Mouse (Mus musculus) MEL (cell line): Measurements from ENCODE around the gene Mettl1.

Source experiments
- EP300 ChIP-seq, 2 experiments: IDR thresholded peaks; 2 replicates each; pipeline ENCODE4 v1.6.1; 2011; ENCODE audit warnings: improper control_type of control experiment in 2 of 2, low read length in 2 of 2, low read depth in 1 of 2, mild to moderate bottlenecking in 1 of 2
- POLR2A ChIP-seq, 2 experiments: IDR thresholded peaks; 2 replicates each; pipeline ENCODE4 v1.6.1; 2011 to 2012; ENCODE audit warnings: low read length in 2 of 2, mild to moderate bottlenecking in 2 of 2, control low read depth in 1 of 2, improper control_type of control experiment in 1 of 2, low read depth in 1 of 2, moderate library complexity in 1 of 2; ENCODE audit not compliant: control insufficient read depth in 1 of 2, insufficient read depth in 1 of 2, poor library complexity in 1 of 2

DNA sequence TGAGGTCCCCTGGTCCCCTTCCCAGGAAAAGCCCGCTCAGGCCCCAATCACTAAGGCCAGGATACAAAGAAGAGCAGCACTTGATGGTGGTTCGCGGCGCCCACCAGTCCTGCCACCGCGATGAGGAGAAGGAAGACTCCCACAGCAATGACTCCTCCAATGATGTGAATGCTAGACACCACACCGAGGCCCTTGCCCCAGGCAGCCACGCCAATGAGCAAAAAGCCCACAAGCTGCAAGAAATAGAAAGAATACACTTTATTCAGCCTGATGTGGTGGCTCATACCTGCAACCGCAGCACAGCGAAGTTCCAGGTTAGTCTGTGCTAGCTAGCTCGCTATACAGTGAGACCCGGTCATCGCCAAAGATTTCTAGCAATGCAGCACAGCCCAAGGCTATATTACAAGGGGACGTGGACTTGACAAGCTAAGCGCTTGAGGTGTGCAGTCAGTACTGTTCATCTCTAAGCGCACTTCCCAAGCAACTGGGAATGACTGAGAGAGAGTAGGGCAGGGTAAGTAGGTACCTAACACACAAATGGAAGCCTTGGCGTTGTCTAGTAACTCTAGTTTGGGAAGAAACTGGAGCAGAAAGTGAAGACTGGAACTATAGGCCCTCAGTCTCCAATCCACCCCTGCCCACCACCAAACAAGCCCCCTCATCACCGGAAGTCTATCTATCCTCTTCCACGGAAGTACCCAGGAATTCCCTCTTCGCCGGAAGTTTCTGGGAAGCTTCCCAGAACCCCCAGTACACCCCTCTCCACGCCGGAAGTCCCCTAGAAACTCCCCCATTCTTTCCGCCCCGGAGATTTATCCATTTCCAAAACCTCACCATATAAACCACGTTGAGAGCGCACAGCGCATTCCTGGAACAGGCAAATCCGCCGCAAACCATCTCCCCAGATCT is 28.3 kb downstream of the Mettl1 start:
- TF ChIP-seq EP300 (IDR thresholded peaks at IDR 0.05; ENCODE audit: low read depth in 1 of 2, low read length in 2 of 2), result no peak
- TF ChIP-seq POLR2A (IDR thresholded peaks at IDR 0.05; ENCODE audit: control insufficient read depth in 1 of 2, insufficient read depth in 1 of 2, low read depth in 1 of 2, low read length in 2 of 2, poor library complexity in 1 of 2), result peak in 1 of 2 experiments; percentile 17; a peak in 1 of 4 replicates
